Mouse (Mus musculus): ENCODE measurements around the gene Sec14l2. TPM values are rescaled to one million over a fixed set of nuclear protein-coding genes. Genes with fewer than 3 reads are reported as not detected.
A peak's percentile ranks its signal among the peaks of the same experiment; 100 is the strongest.
"Not testable (repeated sequence)": the region's sequence is repeated elsewhere in the genome, so short reads cannot be mapped to it uniquely, and the experiment has no call there.

Gene Sec14l2
- polyA plus RNA-seq, 1 experiment from 2014 or later = 3.3 TPM

- H3K4me2 ChIP-seq (ENCODE audit: low read depth, low read length) = peak within 1 kb of the TSS; percentile 95
- H3K27ac ChIP-seq (ENCODE audit: low read length) = peak within 1 kb of the TSS; percentile 79
- under 1% methylated on average over 64 of the region's 66 CpGs for WGBS
- H3K27me3 ChIP-seq (ENCODE audit: control insufficient read depth, insufficient read depth, low read depth, low read length) = no peaks in the 10 kb centered on the region
- ATAC-seq (ENCODE audit: low read depth) = peak; percentile 97
- peaks cover 3% of the 10 kb centered on the region; the same call in 1 of the 2 replicates for H3K9me3 ChIP-seq (ENCODE audit: control insufficient read depth, low read length)
- H3K36me3 ChIP-seq (ENCODE audit: control insufficient read depth, insufficient read depth, low read length) = peaks cover 7% of the 10 kb centered on the region
- peak within 1 kb of the TSS; percentile 98 for H3K9ac ChIP-seq (ENCODE audit: low read length)
- H3K4me3 ChIP-seq (ENCODE audit: low read length) = peak within 1 kb of the TSS; percentile 90
- peaks cover 10% of the 10 kb centered on the region for H3K4me1 ChIP-seq (replicated peaks; ENCODE audit: control insufficient read depth, insufficient read depth, low read length)
Observed at GRCm38 (mm10) chr11:4134986-4135935, 12.0 kb upstream of the Sec14l2 start, which contains the start of gene Rnf215. Gene Rnf215, plus strand, starts transcription at chr11:4135202.

- Histone ChIP-seq H3K4me2 (ENCODE audit: low read depth, low read length) (0 out of 2 replicates have a peak overlapping the region, but pooled peaks have one; percentile 16), H3K9ac (ENCODE audit: low read length) (peak overlapping the region; percentile 51), H3K36me3 (ENCODE audit: control insufficient read depth, insufficient read depth, low read length) (no peaks in the 10 kb centered on the region), H3K4me3 (ENCODE audit: low read length) (no peak overlapping the region), H3K4me1 (replicated peaks; ENCODE audit: control insufficient read depth, insufficient read depth, low read length) (peaks cover 10% of the 10 kb centered on the region), H3K27me3 (ENCODE audit: control insufficient read depth, insufficient read depth, low read depth, low read length) (no peaks in the 10 kb centered on the region), H3K27ac (ENCODE audit: low read length) (no peak overlapping the region), H3K9me3 (ENCODE audit: control insufficient read depth, low read length) (peaks cover 3% of the 10 kb centered on the region; the same call in 1 of the 2 replicates)
- ATAC-seq (ENCODE audit: low read depth) = no peak
- WGBS = 54% methylated on average over 6 of the region's 6 CpGs
Observed at GRCm38 (mm10) chr11:4134400-4134799, 11.2 kb upstream of the Sec14l2 start.

- Histone ChIP-seq H3K4me1 (replicated peaks; ENCODE audit: control insufficient read depth, insufficient read depth, low read length) (peaks cover 10% of the 10 kb centered on the region), H3K36me3 (ENCODE audit: control insufficient read depth, insufficient read depth, low read length) (no peaks in the 10 kb centered on the region), H3K4me2 (ENCODE audit: low read depth, low read length) (no peak overlapping the region), H3K27me3 (ENCODE audit: control insufficient read depth, insufficient read depth, low read depth, low read length) (no peaks in the 10 kb centered on the region), H3K27ac (ENCODE audit: low read length) (no peak overlapping the region), H3K9ac (ENCODE audit: low read length) (no peak overlapping the region), H3K9me3 (ENCODE audit: control insufficient read depth, low read length) (peaks cover 3% of the 10 kb centered on the region; the same call in 1 of the 2 replicates), H3K4me3 (ENCODE audit: low read length) (no peak overlapping the region)
- WGBS = 57% methylated on average over 3 of the region's 3 CpGs
- no peak for ATAC-seq (ENCODE audit: low read depth)
Observed at GRCm38 (mm10) chr11:4133450-4133849, 10.2 kb upstream of the Sec14l2 start.

- not testable (repeated sequence) for H3K4me2 ChIP-seq (ENCODE audit: low read depth, low read length); H3K4me1 ChIP-seq (replicated peaks; ENCODE audit: control insufficient read depth, insufficient read depth, low read length); H3K27me3 ChIP-seq (ENCODE audit: control insufficient read depth, insufficient read depth, low read depth, low read length); H3K9ac ChIP-seq (ENCODE audit: low read length); H3K27ac ChIP-seq (ENCODE audit: low read length); H3K36me3 ChIP-seq (ENCODE audit: control insufficient read depth, insufficient read depth, low read length); H3K4me3 ChIP-seq (ENCODE audit: low read length); ATAC-seq (ENCODE audit: low read depth)
- H3K9me3 ChIP-seq (ENCODE audit: control insufficient read depth, low read length) = peaks cover 10% of the 10 kb centered on the region
- 88% methylated on average over 4 of the region's 4 CpGs for WGBS
Observed at GRCm38 (mm10) chr11:4128461-4128860, 5.2 kb upstream of the Sec14l2 start.

GRCm38 (mm10) chr11:4127059-4127458 is 3.8 kb upstream of the Sec14l2 start:
- no peaks in the 10 kb centered on the region for H3K4me1 ChIP-seq (replicated peaks; ENCODE audit: control insufficient read depth, insufficient read depth, low read length)
- H3K9ac ChIP-seq (ENCODE audit: low read length) = no peak overlapping the region
- WGBS = 90% methylated on average over 1 of the region's 1 CpGs
- ATAC-seq (ENCODE audit: low read depth) = no peak
- no peaks in the 10 kb centered on the region for H3K36me3 ChIP-seq (ENCODE audit: control insufficient read depth, insufficient read depth, low read length)
- peaks cover 10% of the 10 kb centered on the region; the same call in 1 of the 2 replicates for H3K9me3 ChIP-seq (ENCODE audit: control insufficient read depth, low read length)
- no peak overlapping the region for H3K4me3 ChIP-seq (ENCODE audit: low read length)
- H3K27ac ChIP-seq (ENCODE audit: low read length) = no peak overlapping the region
- H3K27me3 ChIP-seq (ENCODE audit: control insufficient read depth, insufficient read depth, low read depth, low read length) = no peaks in the 10 kb centered on the region
- no peak overlapping the region for H3K4me2 ChIP-seq (ENCODE audit: low read depth, low read length)

GRCm38 (mm10) chr11:4123922-4124321 is 707 bp upstream of the Sec14l2 start:
- no peak overlapping the region for H3K9ac ChIP-seq (ENCODE audit: low read length)
- no peak for ATAC-seq (ENCODE audit: low read depth)

GRCm38 (mm10) chr11:4122226-4122625 is 989 bp downstream of the Sec14l2 start:
- no peak overlapping the region for H3K4me3 ChIP-seq (ENCODE audit: low read length)
- H3K4me1 ChIP-seq (replicated peaks; ENCODE audit: control insufficient read depth, insufficient read depth, low read length) = peaks cover 14% of the 10 kb centered on the region
- no peak overlapping the region for H3K4me2 ChIP-seq (ENCODE audit: low read depth, low read length)
- 44% methylated on average over 5 of the region's 5 CpGs for WGBS
- H3K36me3 ChIP-seq (ENCODE audit: control insufficient read depth, insufficient read depth, low read length) = no peaks in the 10 kb centered on the region
- H3K9ac ChIP-seq (ENCODE audit: low read length) = no peak overlapping the region
- no peak for ATAC-seq (ENCODE audit: low read depth)
- no peaks in the 10 kb centered on the region for H3K27me3 ChIP-seq (ENCODE audit: control insufficient read depth, insufficient read depth, low read depth, low read length)
- no peak overlapping the region for H3K27ac ChIP-seq (ENCODE audit: low read length)
- peaks cover 10% of the 10 kb centered on the region; the same call in 1 of the 2 replicates for H3K9me3 ChIP-seq (ENCODE audit: control insufficient read depth, low read length)

More at GRCm38 (mm10) chr11:4123922-4124321, 707 bp upstream of the Sec14l2 start:
- Histone ChIP-seq H3K27ac (ENCODE audit: low read length) (no peak overlapping the region), H3K36me3 (ENCODE audit: control insufficient read depth, insufficient read depth, low read length) (no peaks in the 10 kb centered on the region), H3K27me3 (ENCODE audit: control insufficient read depth, insufficient read depth, low read depth, low read length) (no peaks in the 10 kb centered on the region), H3K4me3 (ENCODE audit: low read length) (no peak overlapping the region), H3K9me3 (ENCODE audit: control insufficient read depth, low read length) (peaks cover 10% of the 10 kb centered on the region; the same call in 1 of the 2 replicates), H3K4me1 (replicated peaks; ENCODE audit: control insufficient read depth, insufficient read depth, low read length) (peaks cover 2% of the 10 kb centered on the region), H3K4me2 (ENCODE audit: low read depth, low read length) (no peak overlapping the region)
- 56% methylated on average over 5 of the region's 5 CpGs for WGBS

- Histone ChIP-seq H3K27ac (ENCODE audit: low read length) (no peak overlapping the region), H3K4me3 (ENCODE audit: low read length) (no peak overlapping the region)
- WGBS = 69% methylated on average over 3 of the region's 3 CpGs
Observed at GRCm38 (mm10) chr11:4121691-4122090, 1.5 kb downstream of the Sec14l2 start.

GRCm38 (mm10) chr11:4119635-4120034 is 3.6 kb downstream of the Sec14l2 start:
- no peaks in the 10 kb centered on the region for H3K9me3 ChIP-seq (ENCODE audit: control insufficient read depth, low read length)
- no peak overlapping the region for H3K4me2 ChIP-seq (ENCODE audit: low read depth, low read length)
- no peaks in the 10 kb centered on the region for H3K36me3 ChIP-seq (ENCODE audit: control insufficient read depth, insufficient read depth, low read length)
- H3K4me3 ChIP-seq (ENCODE audit: low read length) = no peak overlapping the region
- 0 out of 2 replicates have a peak, but pooled peaks have one; percentile 21 for ATAC-seq (ENCODE audit: low read depth)
- 38% methylated on average over 5 of the region's 5 CpGs for WGBS
- no peak overlapping the region for H3K27ac ChIP-seq (ENCODE audit: low read length)
- H3K27me3 ChIP-seq (ENCODE audit: control insufficient read depth, insufficient read depth, low read depth, low read length) = no peaks in the 10 kb centered on the region
- no peak overlapping the region for H3K9ac ChIP-seq (ENCODE audit: low read length)
- peaks cover 14% of the 10 kb centered on the region for H3K4me1 ChIP-seq (replicated peaks; ENCODE audit: control insufficient read depth, insufficient read depth, low read length)

More at GRCm38 (mm10) chr11:4121691-4122090, 1.5 kb downstream of the Sec14l2 start:
- Histone ChIP-seq H3K4me2 (ENCODE audit: low read depth, low read length) (no peak overlapping the region), H3K27me3 (ENCODE audit: control insufficient read depth, insufficient read depth, low read depth, low read length) (no peaks in the 10 kb centered on the region), H3K9me3 (ENCODE audit: control insufficient read depth, low read length) (peaks cover 10% of the 10 kb centered on the region; the same call in 1 of the 2 replicates), H3K36me3 (ENCODE audit: control insufficient read depth, insufficient read depth, low read length) (no peaks in the 10 kb centered on the region), H3K9ac (ENCODE audit: low read length) (no peak overlapping the region), H3K4me1 (replicated peaks; ENCODE audit: control insufficient read depth, insufficient read depth, low read length) (peaks cover 14% of the 10 kb centered on the region)
- no peak for ATAC-seq (ENCODE audit: low read depth)

All from lung, embryonic 16.5 days (tissue).